In the genomic region with DNA sequence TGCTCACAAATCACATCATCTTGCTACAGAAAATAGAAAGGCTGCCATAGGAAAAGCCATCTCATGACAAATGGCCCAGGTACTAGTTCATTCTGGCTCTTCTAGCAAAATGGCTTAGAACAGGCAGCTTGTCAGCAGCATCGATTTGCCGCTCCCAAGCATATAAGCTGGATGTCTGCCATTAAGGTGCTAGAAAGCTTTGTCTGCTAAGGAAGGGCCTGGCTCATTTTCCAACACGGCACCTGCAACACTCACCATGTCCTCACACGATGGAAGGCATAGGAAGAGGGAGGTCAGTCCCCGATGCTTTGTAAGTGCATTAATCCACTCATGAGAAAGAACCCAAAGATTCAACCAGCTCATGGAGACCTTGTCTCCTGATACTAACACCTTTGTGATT, we compare ENCODE assay signal across 20 mouse cellular contexts. TPM values are rescaled to one million over a fixed set of nuclear protein-coding genes. Genes with fewer than 3 reads are reported as not detected.
"Had no signal": no experiment of that assay in that cellular context is flagged by ENCODE, and none has a peak within 500 bp of the region (broad histone marks: within the 10 kb centered on the region; RNA-seq: fewer than 3 reads in every experiment).

No protein-coding gene starts in this region.

- DNase-seq: liver, postnatal 0 days; lung, adult 2 months; lung, postnatal 14 days; lung, postnatal 36 days; midbrain, embryonic 14.5 days; right cerebral cortex, postnatal 14 days; thymus, adult 2 months; thymus, postnatal 25 days; thymus, postnatal 4 days had no signal

- H3K27ac ChIP-seq: lung, embryonic 15.5 days; macrophage; midbrain, embryonic 12.5 days; neural tube, embryonic 12.5 days; stomach, embryonic 15.5 days; stomach, postnatal 0 days had no signal

- H3K4me1 ChIP-seq: lung, embryonic 15.5 days; megakaryocyte, embryonic 14.5 days; midbrain, embryonic 12.5 days; neural tube, embryonic 12.5 days; stomach, embryonic 15.5 days had no signal

- H3K36me3 ChIP-seq: lung, embryonic 15.5 days; stomach, embryonic 15.5 days had no signal

- H3K9me3 ChIP-seq: lung, embryonic 15.5 days; megakaryocyte, embryonic 14.5 days; midbrain, embryonic 12.5 days; neural tube, embryonic 12.5 days; stomach, embryonic 15.5 days had no signal

- H3K4me2 ChIP-seq: lung, embryonic 15.5 days; midbrain, embryonic 12.5 days; neural tube, embryonic 12.5 days; stomach, embryonic 15.5 days had no signal

- H3K27me3 ChIP-seq: lung, embryonic 15.5 days; midbrain, embryonic 12.5 days; neural tube, embryonic 12.5 days; stomach, embryonic 15.5 days had no signal

- H3K4me3 ChIP-seq: lung, embryonic 15.5 days; megakaryocyte, embryonic 14.5 days; midbrain, embryonic 12.5 days; neural tube, embryonic 12.5 days; stomach, embryonic 15.5 days had no signal

- ATAC-seq: liver, postnatal 0 days; lung, postnatal 0 days had no signal

- H3K9ac ChIP-seq: liver, postnatal 0 days; lung, embryonic 15.5 days; midbrain, embryonic 12.5 days; neural tube, embryonic 12.5 days; stomach, embryonic 15.5 days had no signal

RNA-seq across cellular contexts. Expression of a gene that starts 53.3 kb away (rescaled TPM):
- total RNA-seq: megakaryocyte progenitor cell, adult 5-6 weeks; monocyte, adult 5-6 weeks; neutrophil, adult 5-6 weeks had no signal
